Mouse (Mus musculus) embryonic stem cell, embryonic (primary cell): ENCODE measurements at regions not wholly inside any gene's neighbourhood (a gene's known extent, or its start where the extent isn't known, plus 50 kb on each side); places are given as distances from the start of the nearest gene placed in this dataset.

Experiments
- CTCF ChIA-PET, 4 experiments: fragments of 300-600 bp in 2 of 4; fragments of 350-600 bp in 2 of 4; sonication (Branson Sonifier 250); formaldehyde crosslinking; loops; one replicate each; lab custom pipeline; 2022; ENCODE audit warnings: inconsistent platforms in 2 of 4; lab: Charles Lee
- POLR2A ChIA-PET, 4 experiments: fragments of 300-600 bp in 2 of 4; fragments of 350-600 bp in 2 of 4; sonication (Branson Sonifier 250); formaldehyde crosslinking; loops; one replicate each; lab custom pipeline; 2022; ENCODE audit warnings: antibody characterized with exemption in 4 of 4, inconsistent platforms in 1 of 4; lab: Charles Lee

GRCm38 (mm10) chr11:52533379-52533778 lies 137.2 kb downstream of the 9530068E07Rik start:
- ChIA-PET CTCF (interaction anchor here in 2 of 4 experiments (1.2 to 2.0 kb wide), 3 partner anchors 11 to 97 kb away, joined by 3 to 7 read pairs (median 4); no protein-coding TSS in a partner anchor), POLR2A (no interaction called here)

GRCm38 (mm10) chr11:52534586-52534985 lies 138.4 kb downstream of the 9530068E07Rik start:
- ChIA-PET CTCF (interaction anchor here in 2 of 4 experiments (0.9 to 2.0 kb wide), 5 partner anchors 13 to 104 kb away, joined by 3 to 7 read pairs (median 4); no protein-coding TSS in a partner anchor), POLR2A (interaction anchor here in 3 of 4 experiments (0.5 to 1.4 kb wide), 5 partner anchors 15 to 1180 kb away, joined by 3 to 4 read pairs (median 3); no protein-coding TSS in a partner anchor)

GRCm38 (mm10) chr11:52536211-52536610 lies 140.0 kb downstream of the 9530068E07Rik start:
- POLR2A ChIA-PET, result no interaction called here
- CTCF ChIA-PET, result interaction anchor here in 3 of 4 experiments (0.7 to 1.7 kb wide), 4 partner anchors 14 to 230 kb away, joined by 3 read pairs; no protein-coding TSS in a partner anchor

- CTCF ChIA-PET, result interaction anchor here in 3 of 4 experiments (0.7 to 1.7 kb wide), 5 partner anchors 15 to 907 kb away, joined by 3 to 4 read pairs (median 3); no protein-coding TSS in a partner anchor
Observed at GRCm38 (mm10) chr11:52536841-52537240, 140.6 kb downstream of the 9530068E07Rik start.

GRCm38 (mm10) chr11:52537819-52538435 lies 141.7 kb downstream of the 9530068E07Rik start:
- ChIA-PET POLR2A (interaction anchor here in 2 of 4 experiments (0.6 to 1.1 kb wide), 2 partner anchors 140 to 763 kb away, joined by 3 read pairs; no protein-coding TSS in a partner anchor), CTCF (interaction anchor here in 3 of 4 experiments (0.7 to 1.0 kb wide), 3 partner anchors 16 to 375 kb away, joined by 3 to 5 read pairs (median 3); no protein-coding TSS in a partner anchor)

More at GRCm38 (mm10) chr11:52536841-52537240, 140.6 kb downstream of the 9530068E07Rik start:
- POLR2A ChIA-PET, result interaction anchor here in 1 of 4 experiments (1.1 kb wide), 1 partner anchor 764 kb away, joined by 3 read pairs; no protein-coding TSS in a partner anchor

GRCm38 (mm10) chr11:52541210-52541609 lies 145.0 kb downstream of the 9530068E07Rik start:
- ChIA-PET POLR2A (no interaction called here), CTCF (interaction anchor here in 2 of 4 experiments (0.7 to 0.9 kb wide), 3 partner anchors 19 to 88 kb away, joined by 3 to 4 read pairs (median 3); no protein-coding TSS in a partner anchor)

GRCm38 (mm10) chr11:52551451-52551850 lies 155.2 kb downstream of the 9530068E07Rik start:
- ChIA-PET CTCF (interaction anchor here in 1 of 4 experiments (0.8 kb wide), 1 partner anchor 30 kb away, joined by 3 read pairs; no protein-coding TSS in a partner anchor), POLR2A (no interaction called here)

- CTCF ChIA-PET, result no interaction called here
- POLR2A ChIA-PET, result interaction anchor here in 1 of 4 experiments (0.5 kb wide), 1 partner anchor 384 kb away, joined by 10 read pairs; no protein-coding TSS in a partner anchor
Observed at GRCm38 (mm10) chr11:52552860-52553259, 156.6 kb downstream of the 9530068E07Rik start.

GRCm38 (mm10) chr11:52557836-52558235 lies 161.6 kb downstream of the 9530068E07Rik start:
- ChIA-PET CTCF (no interaction called here), POLR2A (interaction anchor here in 1 of 4 experiments (0.5 kb wide), 1 partner anchor 120 kb away, joined by 3 read pairs; no protein-coding TSS in a partner anchor)

- ChIA-PET CTCF (no interaction called here), POLR2A (no interaction called here)
Observed at GRCm38 (mm10) chr11:52558782-52559181, 162.6 kb downstream of the 9530068E07Rik start.

GRCm38 (mm10) chr11:52561281-52561680 lies 165.1 kb downstream of the 9530068E07Rik start:
- POLR2A ChIA-PET, result interaction anchor here in 1 of 4 experiments (0.6 kb wide), 1 partner anchor 196 kb away, joined by 3 read pairs; no protein-coding TSS in a partner anchor
- CTCF ChIA-PET, result interaction anchor here in 1 of 4 experiments (0.5 kb wide), 1 partner anchor 28 kb away, joined by 3 read pairs; no protein-coding TSS in a partner anchor

GRCm38 (mm10) chr11:52565457-52565856 lies 169.2 kb downstream of the 9530068E07Rik start:
- POLR2A ChIA-PET, result no interaction called here
- CTCF ChIA-PET, result no interaction called here

GRCm38 (mm10) chr11:52566026-52566425 lies 169.8 kb downstream of the 9530068E07Rik start:
- POLR2A ChIA-PET, result interaction anchor here in 1 of 4 experiments (0.6 kb wide), 1 partner anchor 1231 kb away, joined by 3 read pairs; no protein-coding TSS in a partner anchor

GRCm38 (mm10) chr11:52567945-52568687 lies 171.9 kb downstream of the 9530068E07Rik start:
- ChIA-PET CTCF (no interaction called here), POLR2A (interaction anchor here in 2 of 4 experiments (0.9 to 1.2 kb wide), 2 partner anchors 9 to 196 kb away, joined by 3 to 4 read pairs; partner anchors contain the start of gene Fstl4 (in 1 of the 2))

More at GRCm38 (mm10) chr11:52566026-52566425, 169.8 kb downstream of the 9530068E07Rik start:
- CTCF ChIA-PET, result no interaction called here

GRCm38 (mm10) chr11:52568794-52569193 lies 172.6 kb downstream of the 9530068E07Rik start:
- ChIA-PET CTCF (interaction anchor here in 1 of 4 experiments (0.7 kb wide), 1 partner anchor 235 kb away, joined by 3 read pairs; no protein-coding TSS in a partner anchor), POLR2A (interaction anchor here in 2 of 4 experiments (0.6 to 1.2 kb wide), 4 partner anchors 9 to 929 kb away, joined by 3 to 4 read pairs (median 3); partner anchors contain the start of gene Fstl4 (in 1 of the 2))

- CTCF ChIA-PET, result no interaction called here
- POLR2A ChIA-PET, result interaction anchor here in 3 of 4 experiments (0.6 to 1.5 kb wide), 3 partner anchors 10 to 679 kb away, joined by 3 read pairs; no protein-coding TSS in a partner anchor
Observed at GRCm38 (mm10) chr11:52569759-52570158, 173.5 kb downstream of the 9530068E07Rik start.

GRCm38 (mm10) chr11:52578471-52578870 lies 182.2 kb downstream of the 9530068E07Rik start:
- CTCF ChIA-PET, result interaction anchor here in 3 of 4 experiments (0.7 to 1.1 kb wide), 4 partner anchors 51 to 482 kb away, joined by 3 to 5 read pairs (median 4); no protein-coding TSS in a partner anchor
- POLR2A ChIA-PET, result interaction anchor here in 1 of 4 experiments (1.0 kb wide), 1 partner anchor 11 kb away, joined by 3 read pairs; no protein-coding TSS in a partner anchor
